Mouse (Mus musculus): ENCODE data around the gene Srsf10. TPM values are rescaled to one million over a fixed set of nuclear protein-coding genes. Genes with fewer than 3 reads are reported as not detected.

Gene Srsf10
- polyA plus RNA-seq, 1 experiment from 2014 or later: 383 TPM

- Histone ChIP-seq H3K4me3 (no peak overlapping the region), H3K36me3 (replicated peaks) (no peaks in the 10 kb centered on the region), H3K4me1 (no peaks in the 10 kb centered on the region), H3K27me3 (replicated peaks; ENCODE audit: low read depth, poor library complexity, severe bottlenecking) (no peaks in the 10 kb centered on the region), H3K27ac (replicated peaks) (no peak overlapping the region), H3K9me3 (no peaks in the 10 kb centered on the region)
- no peak for DNase-seq (ENCODE audit: low spot score)
- WGBS: 75% methylated on average over 2 of the region's 2 CpGs
Measured at GRCm38 (mm10) chr4:135891539-135891938, 36.0 kb downstream of the Srsf10 start.

- Histone ChIP-seq H3K27me3 (replicated peaks; ENCODE audit: low read depth, poor library complexity, severe bottlenecking) (no peaks in the 10 kb centered on the region), H3K36me3 (replicated peaks) (no peaks in the 10 kb centered on the region), H3K9me3 (no peaks in the 10 kb centered on the region), H3K4me3 (no peak overlapping the region), H3K27ac (replicated peaks) (no peak overlapping the region), H3K4me1 (peaks cover 3% of the 10 kb centered on the region; the same call in 1 of the 2 replicates)
- DNase-seq (ENCODE audit: low spot score): no peak
- 76% methylated on average over 4 of the region's 4 CpGs for WGBS
Measured at GRCm38 (mm10) chr4:135892884-135893283, 37.3 kb downstream of the Srsf10 start.

DNA sequence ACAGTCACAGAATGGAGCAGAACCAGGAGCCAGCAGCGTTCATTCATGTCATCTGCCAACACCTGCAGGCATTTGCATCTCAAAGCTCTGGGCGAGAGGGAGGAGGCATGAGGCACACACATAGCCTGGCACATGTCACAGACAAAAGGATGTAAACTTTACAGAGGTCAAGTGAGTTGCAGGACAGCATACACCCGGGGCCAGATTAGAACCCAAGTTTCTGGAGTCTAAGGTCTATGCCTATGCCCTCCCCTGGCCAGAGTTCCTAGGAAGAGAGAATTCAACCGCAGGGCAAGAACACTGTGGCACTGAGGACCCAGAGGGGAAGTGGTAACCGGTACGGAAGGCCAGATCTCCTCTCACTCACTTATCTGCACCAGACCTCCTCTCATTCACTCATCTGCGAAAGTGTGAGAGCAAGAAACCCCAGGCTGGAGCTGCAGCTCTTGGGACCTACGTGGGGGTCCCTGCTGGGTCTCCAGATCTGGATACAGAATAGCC, 39.6 kb downstream of the Srsf10 start, which contains the start of gene Cnr2:
Gene Cnr2, plus strand, starts transcription at position 324 of the 501 bp plus-strand sequence.
- 63% methylated on average over 8 of the region's 8 CpGs for WGBS
- H3K4me1 ChIP-seq: peaks cover 9% of the 10 kb centered on the region; the same call in 1 of the 2 replicates
- no peak within 1 kb of the TSS for H3K4me3 ChIP-seq
- no peaks in the 10 kb centered on the region for H3K9me3 ChIP-seq
- no peaks in the 10 kb centered on the region for H3K27me3 ChIP-seq (replicated peaks; ENCODE audit: low read depth, poor library complexity, severe bottlenecking)
- no peaks in the 10 kb centered on the region for H3K36me3 ChIP-seq (replicated peaks)
- no peak for DNase-seq (ENCODE audit: low spot score)
- H3K27ac ChIP-seq (replicated peaks): no peak within 1 kb of the TSS

DNA sequence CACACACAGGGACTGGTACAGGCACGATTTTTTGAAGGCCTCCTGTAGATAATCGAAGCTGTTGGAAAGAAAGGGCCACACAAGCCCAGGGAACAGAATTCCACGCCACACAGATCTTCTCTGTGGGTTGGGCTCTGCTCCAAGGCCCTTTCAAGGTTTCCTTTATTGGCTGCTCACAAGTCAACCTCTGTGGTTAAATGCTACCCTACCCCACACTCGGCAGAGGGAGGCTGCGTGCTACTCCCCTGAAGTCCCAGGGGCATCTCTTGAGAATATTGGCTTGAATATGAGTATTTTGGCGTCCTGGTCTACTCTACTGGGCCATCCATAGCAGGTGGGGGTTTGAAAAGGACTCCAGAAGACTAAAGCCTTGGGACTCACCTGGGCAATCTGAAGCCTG, 40.6 kb downstream of the Srsf10 start:
- 84% methylated on average over 6 of the region's 6 CpGs for WGBS

GRCm38 (mm10) chr4:135898380-135899049, 43.0 kb downstream of the Srsf10 start:
- WGBS: 76% methylated on average over 9 of the region's 9 CpGs
- no peaks in the 10 kb centered on the region for H3K36me3 ChIP-seq (replicated peaks)
- no peak for DNase-seq (ENCODE audit: low spot score)
- H3K9me3 ChIP-seq: no peaks in the 10 kb centered on the region
- no peak overlapping the region for H3K4me3 ChIP-seq
- H3K27ac ChIP-seq (replicated peaks): no peak overlapping the region
- H3K27me3 ChIP-seq (replicated peaks; ENCODE audit: low read depth, poor library complexity, severe bottlenecking): no peaks in the 10 kb centered on the region
- H3K4me1 ChIP-seq: peaks cover 9% of the 10 kb centered on the region; the same call in 1 of the 2 replicates

More for the DNA sequence above, 40.6 kb downstream of the Srsf10 start:
- Histone ChIP-seq H3K27ac (replicated peaks) (no peak overlapping the region), H3K27me3 (replicated peaks; ENCODE audit: low read depth, poor library complexity, severe bottlenecking) (no peaks in the 10 kb centered on the region), H3K4me1 (peaks cover 9% of the 10 kb centered on the region; the same call in 1 of the 2 replicates), H3K36me3 (replicated peaks) (no peaks in the 10 kb centered on the region), H3K4me3 (no peak overlapping the region), H3K9me3 (no peaks in the 10 kb centered on the region)
- no peak for DNase-seq (ENCODE audit: low spot score)

- peaks cover 9% of the 10 kb centered on the region; the same call in 1 of the 2 replicates for H3K4me1 ChIP-seq
- H3K36me3 ChIP-seq (replicated peaks): no peaks in the 10 kb centered on the region
- H3K27me3 ChIP-seq (replicated peaks; ENCODE audit: low read depth, poor library complexity, severe bottlenecking): no peaks in the 10 kb centered on the region
- 87% methylated on average over 7 of the region's 7 CpGs for WGBS
- no peaks in the 10 kb centered on the region for H3K9me3 ChIP-seq
- no peak overlapping the region for H3K4me3 ChIP-seq
- no peak for DNase-seq (ENCODE audit: low spot score)
- no peak overlapping the region for H3K27ac ChIP-seq (replicated peaks)
Measured at GRCm38 (mm10) chr4:135899050-135899448, 43.5 kb downstream of the Srsf10 start.

DNA sequence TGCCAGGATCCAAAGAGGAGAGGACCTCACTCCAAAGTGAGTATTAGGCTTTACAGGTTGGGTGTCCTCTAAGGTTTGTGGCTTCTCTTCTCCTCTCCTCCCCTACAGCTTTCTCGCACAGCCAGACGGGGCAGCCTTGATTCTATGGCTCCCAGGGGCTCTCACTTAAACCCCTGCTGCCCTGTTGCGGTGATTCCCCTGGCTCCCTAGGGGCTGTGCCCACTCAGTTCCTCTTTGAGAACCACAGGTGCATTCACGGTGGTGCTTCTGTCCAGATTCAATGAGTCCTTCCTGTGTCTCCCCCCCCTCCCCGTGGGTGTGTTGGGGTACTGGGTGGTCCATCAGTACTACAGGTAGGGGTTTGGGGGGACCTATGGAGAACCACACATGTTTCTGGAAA, 44.5 kb downstream of the Srsf10 start:
- Histone ChIP-seq H3K4me3 (no peak overlapping the region), H3K27ac (replicated peaks) (no peak overlapping the region), H3K36me3 (replicated peaks) (no peaks in the 10 kb centered on the region), H3K9me3 (no peaks in the 10 kb centered on the region), H3K27me3 (replicated peaks; ENCODE audit: low read depth, poor library complexity, severe bottlenecking) (no peaks in the 10 kb centered on the region), H3K4me1 (peaks cover 9% of the 10 kb centered on the region; the same call in 1 of the 2 replicates)
- no peak for DNase-seq (ENCODE audit: low spot score)
- WGBS: 88% methylated on average over 5 of the region's 5 CpGs

DNA sequence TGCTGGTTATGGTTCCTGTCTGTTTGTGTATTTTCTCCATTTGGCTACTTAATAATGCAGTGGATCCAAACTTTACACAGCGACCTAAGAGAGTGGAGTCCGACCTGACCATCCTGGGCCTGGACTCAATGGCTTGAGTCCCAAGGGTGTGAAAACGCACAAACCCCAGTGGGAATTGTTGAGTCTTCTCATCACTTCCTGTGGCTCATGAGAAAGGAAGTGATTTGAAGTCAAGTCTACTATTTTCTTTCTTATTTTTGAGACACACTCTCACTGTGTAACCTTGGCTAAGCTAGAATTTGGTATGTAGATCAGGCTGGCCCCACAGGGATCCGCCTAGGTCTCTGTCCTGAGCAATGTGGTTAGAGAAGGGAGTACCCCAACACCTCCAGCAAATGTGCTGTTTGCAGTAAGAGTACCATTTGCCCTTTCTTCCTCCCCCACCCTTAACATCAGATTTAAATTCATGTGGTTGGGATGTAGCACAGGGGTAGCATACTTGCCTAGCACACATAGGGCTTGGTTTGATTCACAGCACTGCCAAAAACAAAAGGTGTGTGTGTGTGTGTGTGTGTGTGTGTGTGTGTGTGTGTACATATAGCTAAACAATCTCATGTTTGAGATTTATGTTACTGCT, 47.2 kb downstream of the Srsf10 start:
- DNase-seq (ENCODE audit: low spot score): no peak
- Histone ChIP-seq H3K36me3 (replicated peaks) (no peaks in the 10 kb centered on the region), H3K27me3 (replicated peaks; ENCODE audit: low read depth, poor library complexity, severe bottlenecking) (no peaks in the 10 kb centered on the region), H3K4me3 (no peak overlapping the region), H3K27ac (replicated peaks) (no peak overlapping the region), H3K9me3 (no peaks in the 10 kb centered on the region), H3K4me1 (0 out of 2 replicates have a peak, but pooled peaks cover 6% of the 10 kb centered on the region)
- 91% methylated on average over 4 of the region's 4 CpGs for WGBS

- H3K27ac ChIP-seq (replicated peaks): no peak overlapping the region
- no peak for DNase-seq (ENCODE audit: low spot score)
- no peak overlapping the region for H3K4me3 ChIP-seq
- no peaks in the 10 kb centered on the region for H3K4me1 ChIP-seq
- no peaks in the 10 kb centered on the region for H3K9me3 ChIP-seq
- WGBS: 50% methylated on average over 1 of the region's 1 CpGs
- H3K36me3 ChIP-seq (replicated peaks): no peaks in the 10 kb centered on the region
- H3K27me3 ChIP-seq (replicated peaks; ENCODE audit: low read depth, poor library complexity, severe bottlenecking): no peaks in the 10 kb centered on the region
Measured at GRCm38 (mm10) chr4:135904810-135905209, 49.3 kb downstream of the Srsf10 start.

- 85% methylated on average over 3 of the region's 3 CpGs for WGBS
- Histone ChIP-seq H3K27me3 (replicated peaks; ENCODE audit: low read depth, poor library complexity, severe bottlenecking) (no peaks in the 10 kb centered on the region), H3K4me3 (no peak overlapping the region), H3K27ac (replicated peaks) (no peak overlapping the region), H3K9me3 (no peaks in the 10 kb centered on the region), H3K4me1 (no peaks in the 10 kb centered on the region), H3K36me3 (replicated peaks) (no peaks in the 10 kb centered on the region)
- no peak for DNase-seq (ENCODE audit: low spot score)
Measured at GRCm38 (mm10) chr4:135906633-135907032, 51.1 kb downstream of the Srsf10 start.

- H3K9me3 ChIP-seq: no peaks in the 10 kb centered on the region
- no peaks in the 10 kb centered on the region for H3K36me3 ChIP-seq (replicated peaks)
- no peak overlapping the region for H3K27ac ChIP-seq (replicated peaks)
- H3K4me3 ChIP-seq: no peak overlapping the region
- 72% methylated on average over 13 of the region's 13 CpGs for WGBS
- no peak for DNase-seq (ENCODE audit: low spot score)
- peaks cover 8% of the 10 kb centered on the region for H3K4me1 ChIP-seq
- H3K27me3 ChIP-seq (replicated peaks; ENCODE audit: low read depth, poor library complexity, severe bottlenecking): no peaks in the 10 kb centered on the region
Measured at GRCm38 (mm10) chr4:135909326-135910066, 53.9 kb downstream of the Srsf10 start.

GRCm38 (mm10) chr4:135911531-135911930, 56.0 kb downstream of the Srsf10 start:
- H3K27me3 ChIP-seq (replicated peaks; ENCODE audit: low read depth, poor library complexity, severe bottlenecking): no peaks in the 10 kb centered on the region
- no peaks in the 10 kb centered on the region for H3K36me3 ChIP-seq (replicated peaks)
- peaks cover 8% of the 10 kb centered on the region for H3K4me1 ChIP-seq
- no peak overlapping the region for H3K27ac ChIP-seq (replicated peaks)
- no peak for DNase-seq (ENCODE audit: low spot score)
- H3K9me3 ChIP-seq: no peaks in the 10 kb centered on the region
- WGBS: 71% methylated on average over 7 of the region's 7 CpGs
- H3K4me3 ChIP-seq: no peak overlapping the region

Data from embryonic facial prominence, embryonic 10.5 days (tissue).